Mouse (Mus musculus) fat pad, adult 2 months (tissue): ENCODE measurements around the gene D130043K22Rik.

ENCODE experiments used
- DNase-seq: peaks from one replicate; pipeline ENCODE4 v3.0.0-alpha.2; 2011; ENCODE audit warnings: low read depth, low spot score; ENCODE audit errors: extremely low read depth

The D130043K22Rik gene

GRCm38 (mm10) chr13:24844983-24845955 lies at the start of gene D130043K22Rik:
D130043K22Rik (plus strand) TSS chr13:24845135.
- DNase-seq = no peak

- no peak for DNase-seq
These were observed 46.2 kb upstream of the D130043K22Rik start for GRCm38 (mm10) chr13:24798686-24799085.

- DNase-seq = no peak
These were observed 45.6 kb upstream of the D130043K22Rik start for GRCm38 (mm10) chr13:24799378-24799777.

- no peak for DNase-seq
These were observed 44.8 kb upstream of the D130043K22Rik start for GRCm38 (mm10) chr13:24799925-24800673.

GRCm38 (mm10) chr13:24800674-24801307 lies 44.1 kb upstream of the D130043K22Rik start:
- DNase-seq = no peak

GRCm38 (mm10) chr13:24801308-24801921 lies 43.5 kb upstream of the D130043K22Rik start, which contains the start of gene BC005537:
BC005537 (plus strand) TSS chr13:24801657.
- DNase-seq = no peak

GRCm38 (mm10) chr13:24802131-24802691 lies 42.7 kb upstream of the D130043K22Rik start:
- DNase-seq = no peak

- no peak for DNase-seq
These were observed 41.7 kb upstream of the D130043K22Rik start for GRCm38 (mm10) chr13:24803196-24803595.

- DNase-seq = no peak
These were observed 38.9 kb upstream of the D130043K22Rik start for GRCm38 (mm10) chr13:24806079-24806478.

- DNase-seq = no peak
These were observed 32.4 kb upstream of the D130043K22Rik start for GRCm38 (mm10) chr13:24812521-24812920.

GRCm38 (mm10) chr13:24814616-24815015 lies 30.3 kb upstream of the D130043K22Rik start:
- DNase-seq = no peak

- no peak for DNase-seq
These were observed 28.5 kb upstream of the D130043K22Rik start for GRCm38 (mm10) chr13:24816125-24817092.

- DNase-seq = no peak
These were observed 25.0 kb upstream of the D130043K22Rik start for GRCm38 (mm10) chr13:24819931-24820330.

- DNase-seq = no peak
These were observed 22.1 kb upstream of the D130043K22Rik start for GRCm38 (mm10) chr13:24822663-24823343.

- DNase-seq = no peak
These were observed 20.3 kb upstream of the D130043K22Rik start for GRCm38 (mm10) chr13:24824647-24825046.

- no peak for DNase-seq
These were observed 19.3 kb upstream of the D130043K22Rik start for GRCm38 (mm10) chr13:24825587-24825986.

- no peak for DNase-seq
These were observed 18.8 kb upstream of the D130043K22Rik start for GRCm38 (mm10) chr13:24826116-24826515.

GRCm38 (mm10) chr13:24830756-24831352 lies 14.1 kb upstream of the D130043K22Rik start:
- DNase-seq = no peak
